Mouse (Mus musculus): Measurements from ENCODE around the gene Fzd7.
"Not testable (repeated sequence)": the region's sequence is repeated elsewhere in the genome, so short reads cannot be mapped to it uniquely, and the experiment has no call there.

Gene Fzd7

DNA sequence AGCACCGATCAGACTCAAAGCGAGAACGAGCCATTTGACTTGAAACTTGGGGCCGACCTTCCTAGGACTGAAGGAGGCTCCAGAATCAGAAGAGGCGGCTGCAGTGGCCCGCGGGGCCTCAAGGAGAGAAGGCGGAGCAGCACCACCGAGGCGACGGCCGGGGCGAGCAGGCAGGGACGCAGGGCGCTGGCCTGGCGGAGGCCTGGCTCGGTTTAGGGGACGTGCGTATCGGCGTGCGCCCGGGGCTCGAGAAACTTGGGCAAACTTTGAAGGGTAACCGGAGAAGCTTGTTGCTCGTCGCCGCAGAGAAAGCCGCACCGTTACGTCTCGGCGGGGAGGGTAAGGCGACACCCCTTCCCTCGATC lies at the start of gene Fzd7:
TSS of gene Fzd7 (plus strand) at position 94 of the 365 bp plus-strand sequence.
- DNase-seq = no peak

DNA sequence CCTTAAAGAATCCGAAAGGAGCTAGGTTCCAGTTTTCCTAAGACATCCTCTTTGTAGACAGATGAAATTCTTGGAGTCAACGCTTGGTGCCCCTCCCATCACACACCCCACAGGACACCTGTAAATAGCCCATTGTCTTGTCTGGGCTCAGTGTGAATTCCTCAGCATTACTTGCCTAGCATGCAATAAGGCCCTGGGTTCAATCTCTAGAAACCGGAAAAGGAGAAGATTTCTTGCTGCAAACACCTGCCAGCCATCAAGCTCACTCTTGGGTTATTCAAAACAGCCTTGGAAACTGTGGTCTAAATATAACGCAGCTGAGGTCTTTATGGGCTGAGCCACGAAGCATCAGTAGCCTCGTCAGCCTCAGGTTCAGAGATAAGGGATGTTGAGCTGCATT lies 48.9 kb upstream of the Fzd7 start:
- no peak for DNase-seq

DNA sequence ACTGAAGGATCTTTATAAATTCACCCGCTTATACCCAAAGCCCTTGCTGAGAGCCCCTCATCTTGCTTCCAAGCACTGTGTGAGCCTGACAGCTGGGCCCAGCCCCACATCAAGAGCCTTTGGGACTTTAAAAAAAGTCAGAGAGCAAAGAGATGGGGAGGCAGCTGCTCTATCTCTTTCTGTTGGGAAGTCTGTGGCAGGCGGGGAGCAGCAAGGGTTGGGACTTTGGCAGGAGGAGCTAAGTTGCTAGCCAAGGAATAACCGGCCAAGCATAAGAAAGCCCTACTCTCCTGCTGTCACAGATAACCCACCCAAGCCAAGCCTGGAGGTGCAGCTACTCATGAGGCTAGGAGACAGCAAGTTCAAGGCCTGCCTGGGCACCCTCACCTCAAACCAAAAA lies 48.2 kb upstream of the Fzd7 start:
- peak; percentile 64 for DNase-seq

DNA sequence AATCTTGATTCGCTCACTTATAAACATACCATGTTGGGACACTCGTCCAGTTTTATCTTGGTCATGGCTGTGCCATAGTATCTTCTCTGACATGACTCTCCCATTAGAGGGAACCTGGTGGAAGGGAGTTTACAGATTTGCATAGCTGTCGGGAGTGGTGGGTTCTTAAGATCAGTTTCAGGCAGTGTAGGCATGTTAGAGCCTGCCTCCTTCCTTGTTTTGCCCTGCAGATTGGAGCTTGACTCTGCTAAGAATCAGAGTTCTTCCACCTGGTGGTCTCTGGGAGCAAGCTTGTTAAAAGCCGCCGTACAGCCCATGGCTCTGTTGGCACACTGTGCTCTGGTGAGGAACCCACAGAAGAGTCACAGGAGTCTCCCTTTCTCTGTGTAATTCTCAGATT lies 47.0 kb upstream of the Fzd7 start:
- DNase-seq = no peak

DNA sequence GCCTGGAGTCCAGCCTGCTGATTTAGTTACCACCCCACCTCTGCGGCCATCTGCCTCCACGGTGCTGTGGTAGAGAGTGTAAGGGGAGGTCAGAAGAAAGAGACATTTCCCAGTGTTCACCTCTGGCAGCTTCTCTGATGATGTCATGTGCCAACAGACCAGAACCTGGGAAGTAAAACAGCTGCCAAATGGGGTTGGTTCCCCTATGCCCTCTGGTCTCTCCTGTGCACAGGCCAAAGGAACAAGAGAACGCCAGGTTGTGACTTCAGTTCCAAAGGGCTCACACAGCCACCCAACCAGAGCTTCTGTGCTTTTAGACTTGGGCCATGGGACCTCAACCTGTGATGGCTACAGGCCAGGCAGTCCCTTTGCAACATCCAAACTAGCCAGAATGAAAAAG lies 45.9 kb upstream of the Fzd7 start:
- peak; percentile 94 for DNase-seq

DNA sequence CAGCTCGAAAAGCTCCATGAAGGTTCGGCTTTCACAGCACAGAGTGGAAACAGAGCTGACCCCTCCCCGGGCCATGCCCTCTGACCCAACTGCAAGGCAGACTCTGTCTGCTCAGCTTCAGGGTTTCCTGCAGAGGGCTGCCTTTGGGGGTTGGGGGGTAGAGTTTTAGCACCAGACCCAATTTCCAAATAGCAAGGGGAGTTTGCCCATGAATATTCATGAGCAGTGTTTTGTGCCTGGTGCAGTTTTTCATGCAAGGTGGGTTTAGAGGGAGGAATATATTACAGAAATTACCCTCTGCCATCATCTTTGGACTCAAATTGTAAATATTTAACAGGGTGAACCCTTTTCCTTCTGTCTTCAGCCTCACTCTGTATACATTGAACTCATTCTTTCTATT lies 44.3 kb upstream of the Fzd7 start:
- DNase-seq = peak; percentile 41

DNA sequence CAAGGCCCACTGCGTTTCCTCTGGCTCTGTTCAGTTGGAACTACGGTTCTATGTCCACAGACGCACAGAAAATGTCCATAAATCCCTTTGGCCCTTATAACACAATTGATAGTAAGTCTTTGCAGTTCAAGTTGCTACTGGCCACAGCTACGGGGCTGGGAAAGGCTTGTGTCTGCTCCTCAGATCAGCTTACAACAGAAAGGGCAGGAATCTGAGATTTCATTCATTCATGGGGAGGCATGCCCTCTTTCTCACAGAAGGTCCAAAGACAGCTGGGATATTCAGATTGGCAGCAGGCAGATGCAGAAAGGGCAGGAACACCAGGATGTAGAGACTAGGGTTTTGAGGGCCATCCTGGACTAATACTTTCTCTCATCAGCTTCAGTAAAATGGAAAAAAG lies 43.9 kb upstream of the Fzd7 start:
- no peak for DNase-seq

DNA sequence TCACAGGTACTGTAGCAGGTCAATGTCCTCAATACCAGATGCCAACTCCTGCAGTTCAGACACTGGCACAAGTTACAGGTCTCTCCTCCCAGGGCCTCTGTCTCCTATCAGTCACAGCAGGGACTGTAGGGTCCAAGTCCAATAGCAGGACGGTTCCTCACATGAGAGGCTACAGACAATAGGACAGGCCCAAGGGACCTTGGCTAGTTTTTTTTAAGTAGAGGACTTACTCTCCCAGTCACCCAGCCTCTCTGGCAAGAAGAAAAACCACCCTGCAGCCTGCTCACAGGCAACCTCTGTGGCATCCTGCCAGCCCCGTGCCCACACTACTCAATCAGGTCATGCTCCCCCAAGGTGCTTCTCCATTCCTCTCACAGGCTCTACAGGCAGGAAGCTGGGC lies 43.0 kb upstream of the Fzd7 start:
- DNase-seq = peak; percentile 73

DNA sequence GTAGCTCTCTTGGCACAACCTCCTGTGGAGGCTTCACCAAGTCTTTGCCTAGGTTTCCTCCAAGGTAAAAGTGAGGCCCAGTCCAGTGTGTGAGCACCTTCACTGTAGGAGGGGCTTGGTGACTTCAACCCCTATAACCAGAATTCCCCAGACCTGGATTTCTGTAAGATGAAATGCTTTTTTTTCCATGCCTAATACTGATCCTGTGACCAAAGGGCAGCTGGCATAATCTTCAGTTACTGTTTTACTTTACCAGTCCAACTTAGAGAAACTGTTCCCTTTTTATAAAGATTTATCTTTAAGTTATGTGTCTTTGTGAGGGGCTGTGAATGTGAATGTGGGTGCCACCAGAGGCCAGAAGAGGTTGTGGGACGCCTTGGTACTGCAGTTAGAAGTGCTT lies 42.3 kb upstream of the Fzd7 start:
- peak; percentile 57 for DNase-seq

DNA sequence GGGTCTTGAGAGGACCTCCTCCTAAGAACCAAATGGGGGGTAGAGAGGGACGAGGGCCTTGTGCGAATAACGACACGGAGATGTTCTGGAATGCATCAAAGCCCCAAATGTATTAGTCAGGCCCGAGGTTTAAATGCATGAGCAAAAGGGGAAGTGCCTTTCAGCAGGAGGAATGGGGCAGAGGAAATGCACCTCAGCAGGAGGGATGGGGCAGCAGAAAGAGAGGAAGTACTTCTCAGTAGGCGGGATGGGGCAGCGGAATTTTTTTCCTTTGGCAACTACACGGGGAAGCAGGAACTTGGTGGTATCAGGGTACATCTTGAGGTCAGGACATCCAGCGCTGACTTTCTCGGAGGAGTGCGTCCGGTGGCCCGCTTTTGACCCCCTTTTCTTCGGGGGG lies 39.5 kb upstream of the Fzd7 start:
- not testable (repeated sequence) for DNase-seq

DNA sequence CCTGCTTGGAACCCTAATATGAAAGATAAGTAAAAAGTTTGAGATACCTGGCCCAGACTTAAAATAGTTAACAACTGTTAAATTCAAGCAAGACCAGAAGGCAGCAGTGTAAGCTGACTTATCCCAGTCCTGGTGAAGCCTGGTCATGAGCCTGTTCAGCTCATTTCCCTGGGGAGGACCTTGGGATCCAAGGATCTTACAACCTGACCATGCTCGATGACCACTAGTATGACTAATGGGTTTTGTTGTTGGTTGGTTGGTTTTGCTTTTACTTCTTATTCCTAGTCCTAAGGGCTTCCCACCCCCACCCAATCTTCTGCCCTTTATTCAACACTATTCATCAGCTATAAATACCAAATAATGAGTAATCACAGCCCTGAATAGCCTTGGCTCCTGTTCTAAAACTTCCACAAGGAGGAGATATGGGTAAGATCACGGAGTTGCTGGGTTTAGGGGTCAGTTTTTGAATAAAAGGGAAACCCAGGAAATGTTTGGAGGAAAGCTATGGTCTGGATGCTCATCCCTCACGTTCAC lies 38.0 kb upstream of the Fzd7 start:
- no peak for DNase-seq

DNA sequence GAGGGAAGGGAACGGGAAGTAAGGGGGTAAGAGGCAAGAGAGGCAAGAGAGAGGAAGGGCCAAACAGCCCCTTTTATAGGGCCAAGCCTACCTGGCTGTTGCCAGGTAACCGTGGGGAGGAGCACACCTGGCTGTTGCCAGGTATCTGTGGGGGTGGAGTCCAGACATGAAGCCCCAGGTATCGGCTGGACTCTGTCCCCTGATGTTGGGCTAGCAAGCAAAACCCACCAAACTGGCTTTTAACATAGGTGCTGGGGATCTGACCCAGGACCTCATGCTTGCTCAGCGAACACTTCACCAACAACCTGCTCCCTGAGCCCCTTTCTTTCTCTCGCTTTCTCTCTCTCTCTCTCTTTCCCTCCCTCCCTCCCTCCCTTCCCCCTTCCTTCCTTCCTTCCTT lies 37.0 kb upstream of the Fzd7 start:
- no peak for DNase-seq

DNA sequence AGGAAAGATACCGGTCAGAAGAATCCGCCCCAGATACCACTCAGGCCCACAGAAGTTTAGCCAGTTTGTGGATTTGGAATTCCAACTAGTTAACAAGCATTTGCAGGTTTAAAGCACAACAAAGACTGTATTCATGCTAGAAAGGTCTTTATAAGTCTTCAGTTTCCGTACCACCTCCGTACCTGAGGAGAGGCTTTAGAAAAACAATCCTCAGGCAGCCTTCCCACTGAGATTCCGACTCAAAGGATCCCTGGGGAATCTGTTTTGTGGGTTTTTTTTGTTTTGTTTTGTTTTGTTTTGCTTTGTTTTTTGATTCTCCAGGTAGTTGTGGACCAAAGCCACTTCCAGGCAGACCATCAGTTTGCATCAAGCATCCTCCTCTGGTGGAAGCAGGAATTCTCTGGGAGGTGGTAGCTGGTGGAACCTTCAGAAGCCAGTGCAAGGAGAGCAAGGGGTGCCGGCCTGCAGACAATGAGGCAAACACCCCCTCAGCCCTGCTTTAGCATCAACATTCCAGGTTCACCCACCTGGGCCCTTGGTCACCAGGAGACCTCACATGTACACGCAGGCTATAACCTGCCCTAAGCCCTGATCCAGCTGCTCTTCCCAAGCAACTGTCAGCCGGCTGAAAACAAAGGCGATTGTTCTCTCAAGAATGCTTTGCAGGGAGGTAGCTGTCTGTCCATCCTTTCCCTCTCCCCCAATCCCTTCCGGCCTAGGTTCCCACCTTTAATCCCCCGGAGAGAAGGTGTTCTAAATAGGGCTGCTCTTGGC lies 33.5 kb upstream of the Fzd7 start:
- DNase-seq = no peak

DNA sequence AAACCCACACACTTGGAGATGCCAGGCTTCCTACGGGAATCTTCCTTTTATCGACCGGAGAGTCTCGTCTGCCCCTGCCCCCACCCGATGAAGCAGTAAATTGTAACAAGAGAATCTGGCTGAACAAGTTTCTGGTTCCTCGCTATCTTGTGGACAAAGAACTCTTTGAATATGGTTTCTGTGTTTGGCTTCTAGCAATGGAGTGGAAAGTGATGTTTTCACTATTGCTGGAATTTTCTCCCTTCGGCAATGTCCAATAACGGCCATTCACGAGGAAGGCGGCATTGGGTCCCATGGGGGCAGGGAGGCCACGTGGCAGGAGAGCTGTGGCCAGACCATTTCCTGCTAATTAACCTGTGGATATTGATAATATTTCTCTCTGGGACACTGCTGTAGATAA lies 32.8 kb upstream of the Fzd7 start:
- DNase-seq = no peak

DNA sequence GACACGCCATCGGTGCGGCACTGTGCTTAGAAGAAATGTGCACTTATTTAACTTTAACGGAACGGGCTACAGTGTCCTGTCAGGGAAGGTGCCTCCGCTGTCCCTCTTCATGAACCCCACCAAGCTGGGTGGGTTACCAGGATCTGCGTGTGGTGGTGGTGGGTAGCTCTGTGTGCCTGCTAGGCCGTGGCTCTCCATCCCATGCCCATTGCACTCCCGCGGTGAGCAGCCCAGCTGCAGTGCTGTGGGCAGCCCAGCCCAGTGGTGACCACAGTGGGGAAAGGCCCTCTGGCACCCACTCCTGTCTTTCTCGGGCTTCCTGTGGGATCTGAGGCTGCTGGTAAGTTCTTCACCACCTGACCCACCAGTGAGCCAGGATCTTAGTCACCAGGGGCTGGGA lies 31.3 kb upstream of the Fzd7 start:
- no peak for DNase-seq

DNA sequence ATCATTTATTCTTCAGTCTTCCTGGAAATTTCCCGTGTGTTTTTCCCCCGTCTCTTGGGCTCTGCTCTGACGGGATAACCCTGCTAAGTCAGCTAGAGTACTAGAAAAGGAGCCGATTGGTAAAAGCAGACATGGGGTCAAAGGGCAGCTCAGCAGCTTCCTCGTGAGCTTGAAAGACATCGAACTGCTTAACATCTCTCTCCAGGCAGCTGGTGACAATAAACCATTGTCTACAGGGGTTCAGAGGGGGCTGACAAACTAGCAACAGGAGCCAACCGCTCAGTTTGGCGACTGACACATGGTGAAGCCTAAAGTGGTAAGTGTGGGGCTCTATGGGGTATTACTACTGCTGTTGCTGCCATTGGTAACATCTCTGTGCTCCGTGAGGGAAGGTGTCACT lies 30.6 kb upstream of the Fzd7 start:
- no peak for DNase-seq

DNA sequence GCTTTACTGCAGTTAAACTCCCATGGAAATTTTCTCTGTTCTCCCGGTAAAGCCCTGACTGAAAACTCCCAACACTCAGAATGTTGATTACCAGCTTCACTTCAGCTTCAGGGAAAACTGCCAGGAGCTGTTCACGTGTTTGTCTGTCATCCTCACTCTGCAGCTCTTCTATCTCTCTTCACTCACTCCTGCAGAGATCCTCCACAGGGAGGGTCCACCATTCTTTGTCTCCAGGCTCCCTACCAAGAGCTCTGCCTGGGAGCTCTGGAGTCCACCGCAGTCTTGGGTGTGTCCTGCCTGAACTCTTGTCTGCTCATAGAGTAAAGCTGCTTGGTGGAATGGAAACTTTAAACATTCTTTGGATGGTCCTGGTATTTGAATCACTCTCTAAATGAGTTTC lies 25.4 kb upstream of the Fzd7 start:
- no peak for DNase-seq

DNA sequence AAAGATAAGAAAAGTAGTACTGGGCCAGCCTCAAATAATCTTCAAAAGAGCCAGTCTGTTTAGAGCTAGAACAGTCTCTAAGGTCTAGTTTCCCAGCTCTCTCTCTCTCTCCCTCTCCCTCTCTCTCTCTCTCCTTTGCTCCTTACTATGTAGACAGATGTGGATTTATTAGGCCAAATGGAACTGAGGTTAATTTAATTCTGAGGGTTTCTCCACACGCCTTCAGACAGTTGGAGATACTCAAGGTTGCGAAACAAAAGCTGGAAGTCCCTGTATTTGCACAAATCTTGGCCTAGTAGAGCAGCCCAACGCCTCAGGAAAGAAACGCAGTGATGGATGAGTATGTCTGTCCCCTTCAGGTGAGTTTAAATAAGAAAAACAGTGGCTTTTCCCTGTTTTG lies 24.4 kb upstream of the Fzd7 start:
- DNase-seq = no peak

DNA sequence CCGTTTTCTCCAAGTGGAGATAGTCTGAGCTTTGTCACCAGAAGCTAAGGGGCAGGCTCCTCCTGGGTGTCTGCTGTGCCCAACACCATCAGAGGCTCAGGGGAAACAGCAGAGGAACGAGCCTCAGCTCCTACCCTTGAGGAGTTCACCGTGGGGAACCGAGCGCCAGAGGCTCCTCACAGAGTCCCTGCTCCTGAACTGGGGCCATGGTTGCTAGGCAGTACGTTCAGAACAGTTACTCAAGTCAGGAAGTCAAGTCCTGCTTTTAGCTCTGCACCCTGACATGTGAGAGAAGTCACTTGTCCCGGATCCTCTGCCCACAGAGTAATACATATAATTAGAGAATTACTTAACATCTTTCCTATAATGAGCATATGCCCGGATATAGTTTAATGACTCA lies 23.3 kb upstream of the Fzd7 start:
- no peak for DNase-seq

DNA sequence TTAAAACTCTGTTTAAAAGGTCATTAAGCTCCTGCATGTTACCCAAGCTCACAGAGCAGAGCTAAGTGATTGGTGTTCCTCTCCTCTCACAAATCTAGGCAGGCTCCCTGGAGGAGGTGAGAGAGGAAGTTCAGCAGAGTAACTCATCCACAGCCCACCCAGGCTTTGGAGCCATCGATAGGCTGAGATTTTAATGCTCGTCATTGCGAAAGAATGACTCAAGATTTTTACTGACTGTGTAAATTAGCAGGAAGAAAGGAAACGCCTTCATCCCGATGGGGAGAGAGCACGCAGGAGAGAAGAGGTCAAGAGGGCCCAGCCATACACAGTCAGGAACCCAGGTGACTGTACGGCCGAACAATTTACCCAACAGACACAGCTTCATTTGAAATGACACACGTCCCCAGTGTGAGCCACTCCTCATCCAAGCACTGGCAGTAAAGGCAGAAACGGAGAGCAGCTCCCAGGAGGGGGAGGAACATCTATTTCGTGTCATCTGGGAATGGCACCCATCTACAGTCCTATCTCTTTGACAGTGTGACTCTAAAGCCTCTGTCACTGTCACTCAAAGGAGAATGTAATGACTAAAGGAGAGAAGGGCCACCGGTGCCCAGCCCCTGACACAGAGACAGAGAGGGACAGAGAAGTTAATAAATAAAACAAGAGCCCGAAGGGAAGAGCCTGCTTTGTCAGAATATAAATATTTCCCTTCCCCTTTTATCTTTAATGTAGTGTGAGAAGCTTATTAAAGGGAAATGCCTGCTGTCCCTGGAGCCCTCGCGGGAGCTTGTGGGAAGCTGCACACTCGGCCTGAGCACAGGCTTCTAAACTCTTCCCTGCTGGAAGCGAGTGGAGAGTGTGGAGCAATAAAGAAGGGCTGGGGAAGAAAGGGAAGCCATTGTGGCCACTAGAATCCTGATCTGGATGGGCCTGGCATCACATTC lies 17.3 kb upstream of the Fzd7 start:
- DNase-seq = no peak

DNA sequence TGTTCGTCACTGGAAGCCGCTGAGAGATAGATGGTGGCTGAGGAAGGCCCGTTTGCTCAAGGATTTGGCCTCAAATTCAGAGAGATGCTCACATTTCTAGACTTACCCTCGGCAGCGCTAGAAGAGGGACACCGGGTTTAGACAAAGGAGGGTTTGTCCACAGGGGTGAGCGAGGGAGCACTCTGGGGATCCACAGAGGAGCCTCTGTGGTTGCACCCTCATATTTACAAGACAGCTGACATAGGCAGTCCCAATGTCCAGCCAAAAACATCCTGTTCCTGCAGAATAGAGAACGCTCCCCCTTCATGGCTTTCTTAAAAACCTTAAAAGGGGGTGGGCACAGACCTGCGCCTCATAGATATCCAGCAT lies 16.6 kb upstream of the Fzd7 start:
- no peak for DNase-seq

DNA sequence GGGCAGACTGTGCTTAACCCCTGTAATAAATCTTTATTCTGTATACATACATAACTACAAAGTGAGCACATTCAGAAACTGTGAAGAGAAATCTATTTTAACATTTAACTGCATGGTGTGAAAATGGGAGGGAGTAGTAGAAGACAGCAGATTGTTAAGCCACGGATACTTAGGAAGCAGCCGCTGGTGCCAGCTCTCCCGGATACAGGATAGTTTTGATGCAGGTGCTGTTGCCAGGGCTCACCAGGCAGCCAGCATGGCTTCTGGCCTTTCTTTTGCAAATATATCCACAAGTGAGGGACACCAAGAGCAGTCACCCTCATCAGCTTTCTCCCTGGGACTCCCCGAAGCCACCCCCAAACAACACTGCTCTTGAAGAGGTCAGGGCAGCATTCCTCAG lies 13.1 kb upstream of the Fzd7 start:
- DNase-seq = no peak

DNA sequence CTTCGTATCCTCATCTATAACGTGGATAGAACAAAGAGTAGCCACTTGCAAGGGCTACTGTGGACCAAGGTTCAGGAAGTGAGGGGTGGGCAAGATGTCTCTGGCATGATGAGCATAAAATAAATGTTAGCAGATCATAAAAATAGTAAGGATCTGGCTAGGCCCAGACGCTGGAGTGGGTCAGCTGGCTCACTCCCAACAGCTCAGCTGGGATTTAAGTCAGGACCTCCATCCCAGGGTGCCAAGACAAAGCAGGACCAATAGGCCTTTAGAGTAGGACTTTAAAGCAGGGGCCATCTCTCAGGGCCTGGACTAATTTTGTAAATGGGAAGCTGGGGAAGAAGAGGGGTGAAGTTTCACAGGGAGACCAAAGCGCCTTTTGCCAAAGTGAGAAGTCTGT lies 11.5 kb upstream of the Fzd7 start:
- no peak for DNase-seq

Data from kidney, adult 9 months (tissue).